Mouse (Mus musculus): ENCODE results near the gene Ptpn9. TPM values are rescaled to one million over a fixed set of nuclear protein-coding genes. Genes with fewer than 3 reads are reported as not detected.
A peak's percentile ranks its signal among the peaks of the same experiment; 100 is the strongest.

The Ptpn9 gene
- total RNA-seq, 4 experiments from 2014 or later: 6.3 to 10.2 (median 8.9) TPM

- peak; percentile 21 for DNase-seq (ENCODE audit: low spot score)
These were observed 19.0 kb downstream of the Ptpn9 start for GRCm38 (mm10) chr9:57013756-57014155.

- peak; percentile 78 for DNase-seq (ENCODE audit: low spot score)
These were observed 20.0 kb downstream of the Ptpn9 start for GRCm38 (mm10) chr9:57014766-57015165.

- DNase-seq (ENCODE audit: low spot score): no peak
These were observed 22.9 kb downstream of the Ptpn9 start for GRCm38 (mm10) chr9:57017631-57018030.

GRCm38 (mm10) chr9:57031756-57032155 is 37.0 kb downstream of the Ptpn9 start:
- DNase-seq (ENCODE audit: low spot score): no peak

GRCm38 (mm10) chr9:57056237-57056636 is 61.5 kb downstream of the Ptpn9 start:
- peak; percentile 57 for DNase-seq (ENCODE audit: low spot score)

GRCm38 (mm10) chr9:57064164-57064563 is 69.4 kb downstream of the Ptpn9 start:
- DNase-seq (ENCODE audit: low spot score): no peak

GRCm38 (mm10) chr9:57068266-57068665 is 73.5 kb downstream of the Ptpn9 start:
- DNase-seq (ENCODE audit: low spot score): no peak

- no peak for DNase-seq (ENCODE audit: low spot score)
These were observed 75.5 kb downstream of the Ptpn9 start for GRCm38 (mm10) chr9:57070262-57070661.

- no peak for DNase-seq (ENCODE audit: low spot score)
These were observed 76.2 kb downstream of the Ptpn9 start for GRCm38 (mm10) chr9:57070800-57071545.

- DNase-seq (ENCODE audit: low spot score): peak; percentile 81
These were observed 77.2 kb downstream of the Ptpn9 start, which contains the start of gene Sin3a for GRCm38 (mm10) chr9:57071801-57072351. Gene Sin3a (plus strand): TSS chr9:57072040.

- no peak for DNase-seq (ENCODE audit: low spot score)
These were observed 77.8 kb downstream of the Ptpn9 start for GRCm38 (mm10) chr9:57072526-57072988.

GRCm38 (mm10) chr9:57072989-57073789 is 78.5 kb downstream of the Ptpn9 start:
- DNase-seq (ENCODE audit: low spot score): peak; percentile 100

GRCm38 (mm10) chr9:57073790-57074094 is 79.0 kb downstream of the Ptpn9 start:
- DNase-seq (ENCODE audit: low spot score): no peak

- DNase-seq (ENCODE audit: low spot score): no peak
These were observed 79.6 kb downstream of the Ptpn9 start for GRCm38 (mm10) chr9:57074171-57074821.

- peak; percentile 78 for DNase-seq (ENCODE audit: low spot score)
These were observed 80.3 kb downstream of the Ptpn9 start for GRCm38 (mm10) chr9:57074822-57075603.

GRCm38 (mm10) chr9:57075681-57076381 is 81.1 kb downstream of the Ptpn9 start:
- peak; percentile 99 for DNase-seq (ENCODE audit: low spot score)

GRCm38 (mm10) chr9:57076701-57077660 is 82.3 kb downstream of the Ptpn9 start:
- peak; percentile 83 for DNase-seq (ENCODE audit: low spot score)

- no peak for DNase-seq (ENCODE audit: low spot score)
These were observed 87.5 kb downstream of the Ptpn9 start for GRCm38 (mm10) chr9:57082236-57082635.

Data from heart, adult 8-10 months (tissue).